Mouse (Mus musculus): ENCODE results near the gene Gm8334. TPM values are rescaled to one million over a fixed set of nuclear protein-coding genes. Genes with fewer than 3 reads are reported as not detected.
"Not testable (repeated sequence)": the region's sequence is repeated elsewhere in the genome, so short reads cannot be mapped to it uniquely, and the experiment has no call there.

Gm8334 gene
- not detected in 2 replicates for polyA plus RNA-seq (2015; fragmentation: Nextera tagmentation; extraction: Ambion mirVana)

- H3K27me3 ChIP-seq; H3K4me2 ChIP-seq; H3K36me3 ChIP-seq; H3K27ac ChIP-seq; ATAC-seq (ENCODE audit: insufficient number of reproducible peaks, low FRiP score, low TSS enrichment, low read depth); H3K4me1 ChIP-seq; H3K9me3 ChIP-seq; H3K4me3 ChIP-seq; H3K9ac ChIP-seq: not testable (repeated sequence)
- 82% methylated on average over 4 of the region's 7 CpGs for WGBS
Observed at GRCm38 (mm10) chrX:148615053-148615452, at the start of gene Gm8334. TSS of gene Gm8334 (minus strand) at chrX:148615153.

- not testable (repeated sequence) for H3K9ac ChIP-seq; H3K27ac ChIP-seq; H3K36me3 ChIP-seq; H3K9me3 ChIP-seq; H3K4me2 ChIP-seq; ATAC-seq (ENCODE audit: insufficient number of reproducible peaks, low FRiP score, low TSS enrichment, low read depth); H3K4me3 ChIP-seq; H3K4me1 ChIP-seq; H3K27me3 ChIP-seq
- WGBS = 67% methylated on average over 3 of the region's 4 CpGs
Observed at GRCm38 (mm10) chrX:148663298-148663697, 48.3 kb upstream of the Gm8334 start, which contains the start of gene Gm15127. TSS of gene Gm15127 (plus strand) at chrX:148663598.

Other genes with a start within 250 kb of the Gm8334 start
- gene Gm15114, start 126.2 kb downstream of the Gm8334 start, polyA plus RNA-seq (2015; fragmentation: Nextera tagmentation; extraction: Ambion mirVana) = not detected in 2 replicates
- gene Gm15127, start 48.4 kb upstream of the Gm8334 start, polyA plus RNA-seq (2015; fragmentation: Nextera tagmentation; extraction: Ambion mirVana) = not detected in 2 replicates
- not detected in 2 replicates for gene Luzp4, start 242.5 kb upstream of the Gm8334 start, polyA plus RNA-seq (2015; fragmentation: Nextera tagmentation; extraction: Ambion mirVana)

Data from limb, embryonic 15.5 days (tissue).